Mouse (Mus musculus): ENCODE results near the gene Cd300e. TPM values are rescaled to one million over a fixed set of nuclear protein-coding genes. Genes with fewer than 3 reads are reported as not detected.

The Cd300e gene
- total and polyA plus RNA-seq, 2 experiments from 2014 or later: 0.09 TPM; not detected in 1

- no peak overlapping the region for H3K27ac ChIP-seq
- ATAC-seq (no peak), DNase-seq (ENCODE audit: low spot score) (no peak)
- no peaks in the 10 kb centered on the region for H3K36me3 ChIP-seq (ENCODE audit: insufficient read depth, low read length)
- H3K9me3 ChIP-seq (ENCODE audit: low read length): no peaks in the 10 kb centered on the region
- no peak for TF ChIP-seq CTCF (IDR thresholded peaks at IDR 0.05; ENCODE audit: low read depth)
- H3K4me1 ChIP-seq (ENCODE audit: insufficient read depth, low read length): peaks cover 5% of the 10 kb centered on the region; the same call in 1 of the 2 replicates
- no peak overlapping the region for H3K4me3 ChIP-seq (ENCODE audit: low read length)
- no peak overlapping the region for H3K4me2 ChIP-seq (ENCODE audit: low read depth, low read length)
- H3K9ac ChIP-seq (replicated peaks; ENCODE audit: low read length): no peak overlapping the region
- H3K27me3 ChIP-seq (ENCODE audit: insufficient read depth, low read length): no peaks in the 10 kb centered on the region
- WGBS: 68% methylated on average over 5 of the region's 5 CpGs
Measured at GRCm38 (mm10) chr11:115075859-115076258, 13.9 kb upstream of the Cd300e start.

- Histone ChIP-seq H3K9me3 (ENCODE audit: low read length) (no peaks in the 10 kb centered on the region), H3K36me3 (ENCODE audit: insufficient read depth, low read length) (no peaks in the 10 kb centered on the region), H3K27me3 (ENCODE audit: insufficient read depth, low read length) (no peaks in the 10 kb centered on the region), H3K4me2 (ENCODE audit: low read depth, low read length) (no peak overlapping the region), H3K9ac (replicated peaks; ENCODE audit: low read length) (no peak overlapping the region), H3K27ac (no peak overlapping the region), H3K4me3 (ENCODE audit: low read length) (no peak overlapping the region), H3K4me1 (ENCODE audit: insufficient read depth, low read length) (peaks cover 5% of the 10 kb centered on the region; the same call in 1 of the 2 replicates)
- 78% methylated on average over 7 of the region's 7 CpGs for WGBS
- no peak for DNase-seq (ENCODE audit: low spot score)
- ATAC-seq: no peak
- TF ChIP-seq CTCF (IDR thresholded peaks at IDR 0.05; ENCODE audit: low read depth): no peak
Measured at GRCm38 (mm10) chr11:115075407-115075806, 13.4 kb upstream of the Cd300e start.

GRCm38 (mm10) chr11:115073002-115073401 is 11.0 kb upstream of the Cd300e start:
- DNase-seq (ENCODE audit: low spot score) (no peak), ATAC-seq (no peak)
- no peaks in the 10 kb centered on the region for H3K9me3 ChIP-seq (ENCODE audit: low read length)
- peaks cover 5% of the 10 kb centered on the region; the same call in 1 of the 2 replicates for H3K4me1 ChIP-seq (ENCODE audit: insufficient read depth, low read length)
- no peak overlapping the region for H3K4me3 ChIP-seq (ENCODE audit: low read length)
- H3K9ac ChIP-seq (replicated peaks; ENCODE audit: low read length): no peak overlapping the region
- WGBS: 61% methylated on average over 5 of the region's 5 CpGs
- H3K36me3 ChIP-seq (ENCODE audit: insufficient read depth, low read length): no peaks in the 10 kb centered on the region
- peaks cover 3% of the 10 kb centered on the region; the same call in 1 of the 2 replicates for H3K27me3 ChIP-seq (ENCODE audit: insufficient read depth, low read length)
- H3K4me2 ChIP-seq (ENCODE audit: low read depth, low read length): no peak overlapping the region
- H3K27ac ChIP-seq: no peak overlapping the region
- no peak for TF ChIP-seq CTCF (IDR thresholded peaks at IDR 0.05; ENCODE audit: low read depth)

GRCm38 (mm10) chr11:115071631-115072294 is 9.8 kb upstream of the Cd300e start:
- H3K27me3 ChIP-seq (ENCODE audit: insufficient read depth, low read length): peaks cover 3% of the 10 kb centered on the region; the same call in 1 of the 2 replicates
- peaks cover 5% of the 10 kb centered on the region; the same call in 1 of the 2 replicates for H3K4me1 ChIP-seq (ENCODE audit: insufficient read depth, low read length)
- H3K4me2 ChIP-seq (ENCODE audit: low read depth, low read length): peak overlapping the region; percentile 45
- no peaks in the 10 kb centered on the region for H3K36me3 ChIP-seq (ENCODE audit: insufficient read depth, low read length)
- H3K4me3 ChIP-seq (ENCODE audit: low read length): no peak overlapping the region
- WGBS: 12% methylated on average over 14 of the region's 14 CpGs
- no peak overlapping the region for H3K9ac ChIP-seq (replicated peaks; ENCODE audit: low read length)
- peak overlapping the region; percentile 49; the same call in 1 of the 2 replicates for H3K27ac ChIP-seq
- ATAC-seq: peak; percentile 83
- peak; percentile 35 for TF ChIP-seq CTCF (IDR thresholded peaks at IDR 0.05; ENCODE audit: low read depth)
- no peaks in the 10 kb centered on the region for H3K9me3 ChIP-seq (ENCODE audit: low read length)
- peak; percentile 82 for DNase-seq (ENCODE audit: low spot score)

GRCm38 (mm10) chr11:115071015-115071551 is 9.1 kb upstream of the Cd300e start:
- peak; percentile 27; the same call in 1 of the 2 replicates for ATAC-seq
- H3K27me3 ChIP-seq (ENCODE audit: insufficient read depth, low read length): peaks cover 3% of the 10 kb centered on the region; the same call in 1 of the 2 replicates
- H3K4me1 ChIP-seq (ENCODE audit: insufficient read depth, low read length): peaks cover 5% of the 10 kb centered on the region; the same call in 1 of the 2 replicates
- no peaks in the 10 kb centered on the region for H3K36me3 ChIP-seq (ENCODE audit: insufficient read depth, low read length)
- DNase-seq (ENCODE audit: low spot score): peak; percentile 49
- no peaks in the 10 kb centered on the region for H3K9me3 ChIP-seq (ENCODE audit: low read length)
- peak overlapping the region; percentile 49; the same call in 1 of the 2 replicates for H3K27ac ChIP-seq
- 0 out of 2 replicates have a peak overlapping the region, but pooled peaks have one; percentile 4 for H3K9ac ChIP-seq (replicated peaks; ENCODE audit: low read length)
- peak overlapping the region; percentile 45 for H3K4me2 ChIP-seq (ENCODE audit: low read depth, low read length)
- TF ChIP-seq CTCF (IDR thresholded peaks at IDR 0.05; ENCODE audit: low read depth): no peak
- WGBS: 5% methylated on average over 9 of the region's 9 CpGs
- H3K4me3 ChIP-seq (ENCODE audit: low read length): no peak overlapping the region

- no peak for ATAC-seq
- TF ChIP-seq CTCF (IDR thresholded peaks at IDR 0.05; ENCODE audit: low read depth): peak; percentile 29
- 69% methylated on average over 6 of the region's 6 CpGs for WGBS
- H3K36me3 ChIP-seq (ENCODE audit: insufficient read depth, low read length): no peaks in the 10 kb centered on the region
- H3K9me3 ChIP-seq (ENCODE audit: low read length): no peaks in the 10 kb centered on the region
- peaks cover 3% of the 10 kb centered on the region; the same call in 1 of the 2 replicates for H3K27me3 ChIP-seq (ENCODE audit: insufficient read depth, low read length)
- no peak overlapping the region for H3K4me2 ChIP-seq (ENCODE audit: low read depth, low read length)
- no peak for DNase-seq (ENCODE audit: low spot score)
- H3K4me3 ChIP-seq (ENCODE audit: low read length): no peak overlapping the region
- no peak overlapping the region for H3K9ac ChIP-seq (replicated peaks; ENCODE audit: low read length)
- peaks cover 2% of the 10 kb centered on the region; the same call in 1 of the 2 replicates for H3K4me1 ChIP-seq (ENCODE audit: insufficient read depth, low read length)
- H3K27ac ChIP-seq: no peak overlapping the region
Measured at GRCm38 (mm10) chr11:115066768-115067167, 4.8 kb upstream of the Cd300e start.
